Mouse (Mus musculus) erythroblast, embryonic 14.5 days (primary cell): ENCODE data around the gene Cfap44. TPM values are rescaled to one million over a fixed set of nuclear protein-coding genes. Genes with fewer than 3 reads are reported as not detected.

Source experiments
- H3K27me3 ChIP-seq: 2 replicates; pipeline ENCODE4 v1.6.1; 2012; ENCODE audit warnings: inconsistent platforms; ENCODE audit not compliant: control insufficient read depth
- H3K36me3 ChIP-seq: 2 replicates; pipeline ENCODE4 v1.6.1; 2012; ENCODE audit warnings: mild to moderate bottlenecking, inconsistent platforms; ENCODE audit not compliant: control insufficient read depth
- H3K4me1 ChIP-seq: 2 replicates; pipeline ENCODE4 v1.6.1; 2012; ENCODE audit warnings: inconsistent platforms; ENCODE audit not compliant: control insufficient read depth
- H3K4me3 ChIP-seq: replicated peaks from 2 replicates; pipeline ENCODE3; 2012; ENCODE audit warnings: moderate library complexity, mild to moderate bottlenecking, inconsistent platforms
- H3K9me3 ChIP-seq: 2 replicates; pipeline ENCODE4 v1.6.1; 2012; ENCODE audit warnings: low read length, inconsistent platforms, mixed read lengths; ENCODE audit not compliant: control insufficient read depth
- GATA1 ChIP-seq: IDR thresholded peaks from 2 replicates; pipeline ENCODE4 v1.6.1; 2012; ENCODE audit warnings: low read length, inconsistent platforms, mixed read lengths
- TAL1 ChIP-seq: IDR thresholded peaks from 3 replicates; pipeline ENCODE4 v1.6.1; 2012; ENCODE audit warnings: low read length, inconsistent platforms, mixed read lengths
- polyA plus RNA-seq: library from polyadenylated mRNA; stranded (reverse); fragments of >175 nt; gene quantifications from 2 replicates; pipeline ENCODE4 v1.2.3, GENCODE M21; 2012

The Cfap44 gene
- polyA plus RNA-seq, 1 experiment, result not detected

- no peaks in the 10 kb centered on the region for H3K9me3 ChIP-seq
- no peak for TF ChIP-seq GATA1
- no peak for TF ChIP-seq TAL1
- H3K4me3 ChIP-seq, result no peak overlapping the region
- no peaks in the 10 kb centered on the region for H3K36me3 ChIP-seq
- no peaks in the 10 kb centered on the region for H3K4me1 ChIP-seq
- H3K27me3 ChIP-seq, result no peaks in the 10 kb centered on the region
These were observed 116.1 kb downstream of the Cfap44 start for GRCm38 (mm10) chr16:44510521-44511213.

- no peak for TF ChIP-seq TAL1
- no peak for TF ChIP-seq GATA1
- Histone ChIP-seq H3K4me1 (no peaks in the 10 kb centered on the region), H3K36me3 (no peaks in the 10 kb centered on the region), H3K9me3 (no peaks in the 10 kb centered on the region), H3K27me3 (no peaks in the 10 kb centered on the region), H3K4me3 (no peak overlapping the region)
These were observed 121.9 kb downstream of the Cfap44 start for GRCm38 (mm10) chr16:44516498-44516897.

GRCm38 (mm10) chr16:44523595-44523994, 129.0 kb downstream of the Cfap44 start:
- no peaks in the 10 kb centered on the region for H3K4me1 ChIP-seq
- H3K4me3 ChIP-seq, result no peak overlapping the region
- no peak for TF ChIP-seq TAL1
- TF ChIP-seq GATA1, result no peak
- no peaks in the 10 kb centered on the region for H3K9me3 ChIP-seq
- no peaks in the 10 kb centered on the region for H3K36me3 ChIP-seq
- no peaks in the 10 kb centered on the region for H3K27me3 ChIP-seq

GRCm38 (mm10) chr16:44526044-44526443, 131.4 kb downstream of the Cfap44 start:
- TF ChIP-seq TAL1 (no peak), GATA1 (no peak)
- Histone ChIP-seq H3K27me3 (peaks cover 8% of the 10 kb centered on the region), H3K4me3 (no peak overlapping the region), H3K4me1 (no peaks in the 10 kb centered on the region), H3K9me3 (no peaks in the 10 kb centered on the region), H3K36me3 (no peaks in the 10 kb centered on the region)

- no peak for TF ChIP-seq GATA1
- no peak for TF ChIP-seq TAL1
- no peaks in the 10 kb centered on the region for H3K4me1 ChIP-seq
- peaks cover 12% of the 10 kb centered on the region for H3K27me3 ChIP-seq
- no peak overlapping the region for H3K4me3 ChIP-seq
- no peaks in the 10 kb centered on the region for H3K36me3 ChIP-seq
- no peaks in the 10 kb centered on the region for H3K9me3 ChIP-seq
These were observed 132.1 kb downstream of the Cfap44 start for GRCm38 (mm10) chr16:44526689-44527088.

GRCm38 (mm10) chr16:44527218-44527905, 132.8 kb downstream of the Cfap44 start:
- Histone ChIP-seq H3K9me3 (no peaks in the 10 kb centered on the region), H3K27me3 (peaks cover 15% of the 10 kb centered on the region), H3K36me3 (no peaks in the 10 kb centered on the region), H3K4me1 (no peaks in the 10 kb centered on the region), H3K4me3 (no peak overlapping the region)
- no peak for TF ChIP-seq TAL1

GRCm38 (mm10) chr16:44528955-44529354, 134.4 kb downstream of the Cfap44 start:
- H3K4me3 ChIP-seq, result no peak overlapping the region
- H3K36me3 ChIP-seq, result no peaks in the 10 kb centered on the region
- H3K27me3 ChIP-seq, result peaks cover 15% of the 10 kb centered on the region
- TF ChIP-seq TAL1, result no peak
- no peak for TF ChIP-seq GATA1
- H3K9me3 ChIP-seq, result no peaks in the 10 kb centered on the region
- no peaks in the 10 kb centered on the region for H3K4me1 ChIP-seq

GRCm38 (mm10) chr16:44529691-44530090, 135.1 kb downstream of the Cfap44 start:
- TF ChIP-seq TAL1, result no peak
- no peak for TF ChIP-seq GATA1
- Histone ChIP-seq H3K9me3 (no peaks in the 10 kb centered on the region), H3K27me3 (peaks cover 15% of the 10 kb centered on the region), H3K36me3 (no peaks in the 10 kb centered on the region), H3K4me3 (no peak overlapping the region), H3K4me1 (no peaks in the 10 kb centered on the region)

GRCm38 (mm10) chr16:44530191-44530590, 135.6 kb downstream of the Cfap44 start:
- Histone ChIP-seq H3K9me3 (no peaks in the 10 kb centered on the region), H3K36me3 (no peaks in the 10 kb centered on the region), H3K27me3 (peaks cover 15% of the 10 kb centered on the region), H3K4me3 (no peak overlapping the region), H3K4me1 (no peaks in the 10 kb centered on the region)
- TF ChIP-seq TAL1 (no peak), GATA1 (no peak)
